Mouse (Mus musculus) CH12.LX (cell line): ENCODE results near the gene S100a6. TPM values are rescaled to one million over a fixed set of nuclear protein-coding genes. Genes with fewer than 3 reads are reported as not detected.

Source experiments
- DNase-seq: peaks from one replicate; pipeline ENCODE4 v3.0.0-alpha.2; 2013; ENCODE audit errors: extremely low read depth
- H3K27ac ChIP-seq: 2 replicates; pipeline ENCODE4 v1.5.1; 2012; ENCODE audit warnings: low read depth, mild to moderate bottlenecking, control low read depth, moderate library complexity; ENCODE audit not compliant: insufficient read depth
- H3K27me3 ChIP-seq: replicated peaks from 2 replicates; pipeline ENCODE3; 2012; ENCODE audit warnings: inconsistent platforms
- H3K36me3 ChIP-seq, 2 experiments: replicated peaks in 1 of 2; 2 replicates each; pipeline versions ENCODE3 to v1.6.1; 2012; ENCODE audit warnings: inconsistent platforms in 1 of 2, low read length in 1 of 2, mild to moderate bottlenecking in 1 of 2, mixed read lengths in 1 of 2, moderate library complexity in 1 of 2; ENCODE audit not compliant: control insufficient read depth in 1 of 2, insufficient read depth in 1 of 2
- H3K4me1 ChIP-seq, 2 experiments: 2 replicates each; pipeline ENCODE4 v1.6.1; 2012; ENCODE audit warnings: inconsistent platforms in 1 of 2, moderate library complexity in 1 of 2; ENCODE audit not compliant: insufficient read depth in 2 of 2, control insufficient read depth in 1 of 2
- H3K4me2 ChIP-seq: 2 replicates; pipeline ENCODE4 v1.6.1; 2012; ENCODE audit warnings: low read depth, mild to moderate bottlenecking, control low read depth; ENCODE audit not compliant: poor library complexity, insufficient read depth, severe bottlenecking
- H3K4me3 ChIP-seq, 3 experiments: fragments of 150-350 bp in 1 of 3; sonication (generic) in 1 of 3; replicated peaks in 1 of 3; 2 replicates each; pipeline versions ENCODE3 to v1.5.1; 2011 to 2012; ENCODE audit warnings: low read depth in 2 of 3, low read length in 2 of 3, mild to moderate bottlenecking in 2 of 3, moderate library complexity in 2 of 3, control low read depth in 1 of 3, improper control_type of control experiment in 1 of 3, inconsistent platforms in 1 of 3, mixed read lengths in 1 of 3; ENCODE audit not compliant: poor library complexity in 1 of 3
- H3K79me2 ChIP-seq: replicated peaks from 2 replicates; pipeline ENCODE4 v1.6.1; 2012; ENCODE audit warnings: mild to moderate bottlenecking, moderate library complexity; ENCODE audit not compliant: control insufficient read depth, poor library complexity, insufficient read depth, severe bottlenecking; ENCODE audit errors: extremely low read depth
- H3K9ac ChIP-seq: 2 replicates; pipeline ENCODE4 v1.6.1; 2012; ENCODE audit warnings: low read depth, mild to moderate bottlenecking, control low read depth, moderate library complexity; ENCODE audit not compliant: insufficient read depth
- H3K9me3 ChIP-seq: replicated peaks from 2 replicates; pipeline ENCODE3; 2012; ENCODE audit warnings: low read length, inconsistent platforms, mixed read lengths
- CTCF ChIP-seq, 2 experiments: IDR thresholded peaks in 1 of 2; conservative IDR thresholded peaks in 1 of 2; 2 replicates each; pipeline ENCODE4 v1.5.1; 2011 to 2012; ENCODE audit warnings: low read depth in 2 of 2, low read length in 2 of 2, improper control_type of control experiment in 1 of 2, inconsistent platforms in 1 of 2, mild to moderate bottlenecking in 1 of 2, moderate library complexity in 1 of 2
- E2F4 ChIP-seq: IDR thresholded peaks from 2 replicates; pipeline ENCODE4 v1.6.1; 2011; ENCODE audit warnings: low read depth, low read length, improper control_type of control experiment; ENCODE audit not compliant: insufficient replicate concordance
- EP300 ChIP-seq: IDR thresholded peaks from 2 replicates; pipeline ENCODE4 v1.6.1; 2011; ENCODE audit warnings: low read length, improper control_type of control experiment
- GABPA ChIP-seq: IDR thresholded peaks from 2 replicates; pipeline ENCODE4 v1.6.1; 2012; ENCODE audit warnings: low read depth, low read length, improper control_type of control experiment, inconsistent platforms; ENCODE audit not compliant: insufficient replicate concordance
- HCFC1 ChIP-seq: IDR thresholded peaks from 2 replicates; pipeline ENCODE4 v1.6.1; 2012; ENCODE audit warnings: low read depth, mild to moderate bottlenecking, inconsistent platforms, low read length, improper control_type of control experiment
- JUN ChIP-seq: IDR thresholded peaks from 2 replicates; pipeline ENCODE4 v1.6.1; 2011; ENCODE audit warnings: low read depth, mild to moderate bottlenecking, low read length, improper control_type of control experiment, moderate library complexity; ENCODE audit not compliant: insufficient read depth
- MAFK ChIP-seq: IDR thresholded peaks from 2 replicates; pipeline ENCODE4 v1.6.1; 2011; ENCODE audit warnings: low read length, improper control_type of control experiment; ENCODE audit not compliant: insufficient replicate concordance
- MXI1 ChIP-seq: IDR thresholded peaks from 2 replicates; pipeline ENCODE4 v1.6.1; 2011; ENCODE audit warnings: mild to moderate bottlenecking, low read depth, low read length, improper control_type of control experiment
- MYC ChIP-seq: IDR thresholded peaks from 2 replicates; pipeline ENCODE4 v1.6.1; 2011; ENCODE audit warnings: low read depth, mild to moderate bottlenecking, improper control_type of control experiment, low read length
- NELFE ChIP-seq: IDR thresholded peaks from 2 replicates; pipeline ENCODE4 v1.6.1; 2011; ENCODE audit warnings: low read depth, low read length, improper control_type of control experiment
- NRF1 ChIP-seq: IDR thresholded peaks from 2 replicates; pipeline ENCODE4 v1.6.1; 2014; ENCODE audit warnings: low read depth, mild to moderate bottlenecking, inconsistent platforms, low read length, improper control_type of control experiment, moderate library complexity
- TBP ChIP-seq: conservative IDR thresholded peaks from 2 replicates; pipeline ENCODE4 v1.6.1; 2011; ENCODE audit warnings: low read depth, low read length, improper control_type of control experiment
- UBTF ChIP-seq: IDR thresholded peaks from 2 replicates; pipeline ENCODE4 v1.6.1; 2012; ENCODE audit warnings: low read depth, mild to moderate bottlenecking, inconsistent platforms, low read length, improper control_type of control experiment, moderate library complexity
- USF1 ChIP-seq: IDR thresholded peaks from 2 replicates; pipeline ENCODE4 v1.6.1; 2014; ENCODE audit warnings: low read depth, mild to moderate bottlenecking, inconsistent platforms, low read length, improper control_type of control experiment
- dilution Hi-C: fragments of 300-500 bp; cut with MboI; formaldehyde crosslinking; loops from 2 replicates; pipeline ENCODE4 v1.14.3; 2020; ENCODE audit warnings: low sequenced_read_pairs; ENCODE audit not compliant: extremely low pct_unique_long_range_greater_than_20kb, extremely low pct_ligation_motif_present
- in situ Hi-C: fragments of 300-500 bp; cut with MboI; formaldehyde crosslinking; loops from 3 replicates; pipeline ENCODE4 v1.14.3; 2019; ENCODE audit warnings: low sequenced_read_pairs, low pct_ligation_motif_present, low pct_unique_long_range_greater_than_20kb, mixed read lengths
- polyA plus RNA-seq: library from polyadenylated mRNA; unstranded; fragments of >175 nt; gene quantifications from 2 replicates; pipeline ENCODE4 v1.2.1, GENCODE M21; 2012; ENCODE audit warnings: low read depth; ENCODE audit not compliant: insufficient read length
- total RNA-seq, 2 experiments: library from RNA; depleted of rRNA; stranded (reverse); fragments of 300-350 nt in 1 of 2; fragments of >200 nt in 1 of 2; gene quantifications; 2 replicates each; pipeline ENCODE4 v1.2.3; 2012 to 2014

S100a6 gene
- total and polyA plus RNA-seq, 3 experiments, result not detected

DNA sequence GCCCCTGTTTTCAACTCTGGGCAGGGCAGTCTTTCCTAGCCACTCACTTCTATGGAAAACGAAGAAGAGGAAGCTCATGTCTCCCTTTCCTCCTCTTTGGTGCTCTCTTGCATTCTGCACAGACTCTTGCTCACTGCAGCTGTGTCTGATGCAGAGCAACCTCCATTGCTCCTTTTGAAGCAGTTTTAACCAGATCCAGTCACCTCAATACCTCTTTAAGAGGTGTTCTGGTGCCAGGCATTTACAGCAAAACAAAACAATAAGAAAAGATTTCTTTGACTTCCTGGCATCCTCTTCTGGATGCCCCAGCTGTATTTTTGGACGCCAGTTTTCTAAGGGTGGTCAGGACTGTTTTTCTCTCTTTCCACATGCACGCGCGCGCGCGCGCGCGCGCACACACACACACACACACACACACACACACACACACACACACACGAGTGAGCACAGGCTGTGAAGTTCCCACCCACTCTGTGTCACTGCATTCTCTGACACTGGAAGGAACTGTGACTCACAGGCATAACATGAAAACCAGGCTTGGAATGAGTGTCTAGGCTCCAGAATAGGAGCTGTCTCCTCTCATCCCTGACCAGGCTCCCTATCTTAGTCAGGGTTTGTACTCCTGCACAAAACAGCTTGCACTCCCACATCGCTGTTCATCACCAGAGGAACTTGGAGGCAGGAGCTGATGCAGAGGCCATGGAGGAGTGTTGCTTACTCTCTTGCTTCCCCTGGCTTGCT, 25.2 kb upstream of the S100a6 start:
- peak; percentile 34; the same call in 1 of the 2 replicates for TF ChIP-seq NRF1
- TF ChIP-seq HCFC1, result no peak
- TF ChIP-seq MXI1, result no peak
- TF ChIP-seq, all 38 proteins: peak for 1
- Histone ChIP-seq H3K9ac (no peak overlapping the region), H3K4me2 (peak overlapping the region; percentile 33), H3K27me3 (no peaks in the 10 kb centered on the region), H3K9me3 (no peaks in the 10 kb centered on the region), H3K27ac (no peak overlapping the region), H3K79me2 (no peaks in the 10 kb centered on the region), H3K4me1 (peaks cover 23 to 50% of the 10 kb centered on the region in 2 experiments), H3K36me3 (no peaks in the 10 kb centered on the region), H3K4me3 (peak overlapping the region in 1 of 3 experiments; percentile 28)
- dilution Hi-C loops, result no loop called here
- peak; percentile 42 for DNase-seq
- in situ Hi-C loops, result no loop called here

GRCm38 (mm10) chr3:90589390-90589789, 23.3 kb upstream of the S100a6 start:
- Histone ChIP-seq H3K27me3 (no peaks in the 10 kb centered on the region), H3K9me3 (peaks cover 6% of the 10 kb centered on the region), H3K79me2 (no peaks in the 10 kb centered on the region), H3K4me1 (peaks cover 17 to 39% of the 10 kb centered on the region in 2 experiments), H3K4me3 (no peak overlapping the region), H3K4me2 (no peak overlapping the region), H3K27ac (no peak overlapping the region), H3K9ac (no peak overlapping the region), H3K36me3 (no peaks in the 10 kb centered on the region)
- in situ Hi-C loops, result no loop called here
- TF ChIP-seq GABPA (no peak), USF1 (no peak), TBP (no peak), CTCF (conservative IDR thresholded peaks at IDR 0.05 in 1 of 2, IDR thresholded peaks at IDR 0.05 in 1 of 2; ENCODE audit: low read depth in 2 of 2, low read length in 2 of 2) (no peak), UBTF (no peak), EP300 (no peak), JUN (no peak), MAFK (no peak), NELFE (no peak), E2F4 (no peak), MYC (no peak)
- dilution Hi-C loops, result no loop called here
- no peak for DNase-seq
